Mouse (Mus musculus): ENCODE results near the gene Klhdc4.

DNA sequence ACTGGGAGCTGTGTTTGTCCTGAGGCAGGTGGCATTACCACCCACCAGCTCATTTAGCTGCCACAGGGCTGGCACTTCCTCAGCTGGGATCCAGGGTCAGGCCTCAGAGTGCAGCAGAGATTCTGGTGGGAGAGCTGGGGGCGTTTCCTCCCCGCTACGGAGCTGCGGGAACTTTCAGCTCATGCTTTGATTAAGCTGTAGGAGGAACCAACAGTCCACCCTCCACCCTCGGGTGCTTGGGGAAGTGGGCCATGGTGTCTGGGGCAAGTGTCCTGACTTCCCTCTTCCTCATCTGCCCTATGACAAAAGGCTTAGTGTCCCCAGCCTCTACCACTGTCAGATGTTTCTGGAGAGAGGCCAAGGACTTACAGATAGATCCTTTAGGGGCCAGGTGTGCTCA lies 47.8 kb upstream of the Klhdc4 start:
- no peak for TF ChIP-seq CTCF (IDR thresholded peaks at IDR 0.05; ENCODE audit: low read depth, low read length)
- no peak for TF ChIP-seq POLR2A (IDR thresholded peaks at IDR 0.05; ENCODE audit: borderline replicate concordance, low read depth, low read length)
